Mouse (Mus musculus): ENCODE measurements around the gene Kcnj10. TPM values are rescaled to one million over a fixed set of nuclear protein-coding genes. Genes with fewer than 3 reads are reported as not detected.
A peak's percentile ranks its signal among the peaks of the same experiment; 100 is the strongest.

The Kcnj10 gene
- 10 to 100 TPM; 68.5 to 69.3 TPM for total RNA-seq (2021)

DNA sequence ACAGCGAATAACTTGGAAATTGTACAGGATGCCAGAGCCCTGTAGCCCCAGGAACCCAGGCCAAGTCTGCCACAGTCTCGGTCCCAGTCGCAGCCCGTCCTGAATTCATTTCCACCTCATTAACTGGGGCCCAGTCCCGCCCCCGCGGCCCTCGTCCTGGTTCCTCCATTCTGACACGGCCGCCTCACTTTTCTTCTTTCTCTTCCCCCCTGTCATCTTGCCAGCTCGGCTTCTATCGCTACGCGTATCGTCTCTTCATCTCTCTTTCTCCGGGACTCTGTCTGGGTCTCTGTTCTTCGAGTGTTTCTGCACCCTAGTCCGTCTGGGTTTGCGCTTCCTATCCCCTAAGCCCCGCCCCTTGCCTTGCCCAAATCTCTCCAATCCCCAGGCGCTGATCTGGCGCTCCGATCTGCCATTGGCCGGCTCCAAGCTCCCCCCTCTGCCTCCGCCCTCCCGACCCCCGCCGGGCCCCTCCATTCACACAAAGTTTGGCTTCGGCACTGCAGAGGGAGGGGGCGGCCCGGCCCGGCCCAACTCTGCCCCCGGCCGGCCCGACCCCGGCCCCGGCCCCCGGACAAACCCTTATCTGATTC, at the start of gene Kcnj10:
Gene Kcnj10 (plus strand): TSS at position 482 of the 593 bp plus-strand sequence.
- intact Hi-C loops (cut with DNase I) = no loop called here
- peak; percentile 75 to 91 for DNase-seq (ENCODE audit: extremely low spot score in 1 of 2, low spot score in 2 of 2)

DNA sequence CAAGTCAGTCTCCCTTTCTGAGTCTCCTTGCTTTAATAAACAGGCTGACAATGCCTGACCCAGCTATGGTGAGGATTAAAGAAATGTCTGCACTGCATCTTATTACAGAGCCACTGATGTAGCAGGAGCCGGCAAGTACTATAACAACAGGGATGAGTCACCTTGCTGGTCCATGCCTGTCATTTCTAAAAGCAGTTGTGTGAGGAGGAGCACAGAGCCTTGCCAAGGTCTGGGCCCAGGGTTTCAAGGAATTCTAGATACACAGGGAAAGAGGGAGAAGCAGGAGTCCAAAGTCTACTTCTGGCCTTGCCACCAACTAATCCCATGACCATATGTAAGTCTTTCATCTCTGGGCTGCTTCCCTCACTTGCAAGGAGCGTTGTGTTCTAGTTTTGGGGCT, 48.1 kb upstream of the Kcnj10 start:
- intact Hi-C loops (cut with DNase I) = no loop called here
- no peak for DNase-seq (ENCODE audit: extremely low spot score in 1 of 2, low spot score in 2 of 2)

DNA sequence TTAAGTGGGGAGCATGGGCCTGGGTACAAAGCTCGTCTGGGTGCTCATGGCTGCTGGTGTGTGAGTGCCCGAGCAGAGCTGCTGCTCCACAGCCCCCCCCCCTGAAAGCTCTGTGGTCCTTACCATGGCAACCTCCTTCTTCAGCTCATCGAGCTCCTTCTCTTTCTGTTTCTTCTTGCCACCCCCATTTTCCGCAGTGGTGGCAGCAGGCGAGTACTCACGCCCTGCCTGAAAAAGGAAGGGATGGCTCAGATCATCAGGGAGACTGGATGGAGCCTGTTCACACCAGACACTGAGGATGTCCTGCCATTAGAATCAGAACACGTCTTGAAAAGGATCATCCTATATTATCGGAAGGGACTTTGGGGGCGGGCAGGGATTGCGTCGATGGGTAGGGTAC, 47.6 kb upstream of the Kcnj10 start:
- intact Hi-C loops (cut with DNase I) = no loop called here
- DNase-seq (ENCODE audit: extremely low spot score in 1 of 2, low spot score in 2 of 2) = no peak

DNA sequence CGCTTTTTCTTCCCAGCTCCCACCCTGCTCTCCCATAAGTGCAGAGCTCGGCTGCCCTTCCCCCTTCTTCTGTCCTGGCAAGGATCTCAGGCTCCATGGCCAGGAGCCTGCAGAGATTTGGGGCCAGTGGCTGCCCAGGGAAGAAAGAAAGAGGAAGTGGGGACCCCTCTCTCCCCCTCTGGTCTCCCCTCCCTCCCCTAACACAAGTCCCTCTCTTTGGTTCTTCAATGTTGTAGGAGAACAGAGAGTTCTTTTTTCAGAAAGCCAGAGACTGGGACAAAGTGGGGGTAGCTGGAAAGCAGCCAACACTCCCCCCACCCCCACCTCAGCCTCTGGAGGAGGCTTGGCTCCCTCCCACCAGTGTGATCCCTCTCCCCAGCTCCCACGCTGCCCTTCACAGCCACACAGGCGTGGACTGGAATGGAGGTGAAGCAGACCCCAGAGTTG, 45.2 kb upstream of the Kcnj10 start:
- intact Hi-C loops (cut with DNase I) = no loop called here
- peak in 1 of 2 experiments; percentile 78 for DNase-seq (ENCODE audit: extremely low spot score in 1 of 2, low spot score in 2 of 2)

DNA sequence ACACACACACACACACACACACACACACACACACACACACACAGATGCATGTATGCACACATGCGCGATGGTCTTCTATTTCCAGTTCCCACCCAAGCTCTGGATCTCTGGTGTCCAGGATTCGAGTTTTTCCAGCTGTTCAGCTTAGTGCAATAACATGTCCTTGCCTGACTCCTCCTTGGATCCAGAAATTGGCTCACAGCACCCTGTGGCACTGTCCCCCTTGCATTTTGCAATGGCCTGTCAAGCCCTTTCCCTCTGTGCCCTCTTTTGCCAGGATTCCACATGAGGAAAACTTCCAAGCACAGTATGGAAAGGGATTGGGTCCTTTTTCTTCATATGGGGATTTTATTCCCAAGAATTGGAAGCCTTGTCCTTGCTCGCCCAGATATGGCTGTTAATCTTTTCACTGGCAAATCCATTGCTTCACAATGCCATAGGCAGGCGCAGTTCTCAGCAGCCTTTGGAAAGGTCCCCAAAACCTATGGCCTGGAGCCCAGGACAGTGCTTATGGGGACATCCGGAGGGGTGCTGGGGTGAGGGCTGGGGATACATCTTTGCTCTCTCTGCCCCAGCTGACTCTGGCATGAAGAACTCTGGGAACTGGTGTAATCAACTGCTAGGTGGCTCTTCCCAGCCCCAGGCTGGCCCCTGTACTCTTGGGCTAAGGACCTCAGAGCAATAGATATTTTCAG, 44.0 kb upstream of the Kcnj10 start:
- DNase-seq (ENCODE audit: extremely low spot score in 1 of 2, low spot score in 2 of 2) = no peak
- intact Hi-C loops (cut with DNase I) = no loop called here

DNA sequence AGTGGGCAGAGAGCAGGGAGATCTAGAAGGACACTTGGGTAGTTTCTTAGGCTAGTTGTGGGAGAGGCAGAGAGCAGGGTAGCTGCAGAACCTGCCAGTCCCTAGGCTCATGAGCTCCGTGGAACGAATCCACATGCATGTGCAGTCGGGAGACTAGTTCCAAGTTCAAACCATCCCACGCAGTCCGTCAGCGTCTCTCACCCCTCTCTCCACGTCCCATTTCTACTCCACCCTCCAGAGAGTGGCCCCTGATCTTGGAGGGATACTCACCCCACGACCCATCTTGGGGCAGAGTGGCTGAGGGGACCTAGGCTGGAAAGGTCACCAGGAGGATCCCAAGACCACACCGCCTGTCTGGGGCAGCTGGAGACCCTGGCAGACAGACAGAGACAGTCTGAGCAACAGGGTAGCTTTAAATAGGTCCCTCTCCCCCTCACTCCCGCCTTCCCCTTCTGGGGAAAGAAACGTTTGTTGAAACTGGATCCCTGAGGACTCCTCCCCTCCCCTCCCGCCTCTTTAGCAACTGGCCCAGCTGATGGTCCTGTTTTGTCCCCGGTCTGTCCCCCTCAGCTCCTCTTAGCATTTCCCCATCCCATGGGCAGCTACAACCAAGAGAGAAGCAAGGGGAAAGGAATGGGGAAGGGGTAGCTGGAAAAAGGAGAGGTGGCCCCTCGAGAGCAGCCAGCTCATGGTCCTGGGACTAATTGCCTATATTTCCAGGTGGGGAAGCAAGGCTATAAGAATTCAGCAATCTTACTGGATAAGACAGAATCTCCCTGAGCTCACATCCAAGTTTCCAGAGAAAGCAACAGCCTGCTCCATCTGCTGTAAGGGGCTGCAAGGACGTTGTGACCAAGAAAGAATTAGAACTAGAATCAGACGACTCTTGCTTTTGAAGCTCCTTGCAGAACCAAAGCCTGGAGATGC, 43.1 kb upstream of the Kcnj10 start, which contains the start of gene Atp1a2:
Gene Atp1a2 (minus strand): TSS at position 454 of the 927 bp plus-strand sequence.
- intact Hi-C loops (cut with DNase I) = no loop called here
- peak in 1 of 2 experiments; percentile 84 for DNase-seq (ENCODE audit: extremely low spot score in 1 of 2, low spot score in 2 of 2)

DNA sequence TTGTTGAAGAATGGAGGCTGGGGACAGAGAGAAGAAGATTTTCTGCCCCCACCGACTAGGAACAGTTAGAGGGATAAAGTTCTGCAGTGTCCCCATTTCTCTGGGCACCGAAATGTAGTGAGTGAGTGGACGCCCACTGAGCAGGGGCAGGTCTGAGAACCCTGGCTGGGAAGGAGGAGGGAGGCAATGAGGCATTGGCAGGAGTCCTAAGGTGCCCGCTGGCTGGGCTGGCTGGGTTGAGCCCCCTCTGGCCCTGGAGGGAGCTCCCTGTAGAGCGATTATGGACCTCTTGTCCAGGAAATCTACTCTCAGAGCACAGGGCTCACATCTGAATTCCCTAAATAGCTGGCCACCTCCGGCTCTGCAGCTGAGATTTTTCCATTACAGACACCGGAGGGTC, 41.5 kb upstream of the Kcnj10 start:
- no peak for DNase-seq (ENCODE audit: extremely low spot score in 1 of 2, low spot score in 2 of 2)
- intact Hi-C loops (cut with DNase I) = no loop called here

DNA sequence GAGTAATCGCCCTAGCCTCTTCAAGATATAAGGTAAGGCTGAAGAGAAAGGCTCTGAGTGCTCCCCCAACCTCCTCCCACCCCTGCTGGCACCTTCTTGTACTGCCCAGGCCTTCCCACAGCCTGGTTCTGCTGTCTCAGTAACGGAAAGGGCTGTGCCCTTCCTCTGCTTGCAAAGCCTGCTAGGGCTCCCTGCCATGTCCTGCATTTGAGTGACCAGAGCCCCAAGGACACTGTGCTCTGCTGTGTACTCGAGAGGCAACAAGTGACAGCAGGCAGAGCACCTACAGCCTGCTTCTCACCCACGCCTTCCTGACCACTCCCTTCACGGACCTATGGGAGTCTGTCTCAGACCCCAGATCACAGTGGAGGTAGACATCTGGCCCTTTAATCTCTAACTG, 40.8 kb upstream of the Kcnj10 start:
- intact Hi-C loops (cut with DNase I) = no loop called here
- DNase-seq (ENCODE audit: extremely low spot score in 1 of 2, low spot score in 2 of 2) = no peak

DNA sequence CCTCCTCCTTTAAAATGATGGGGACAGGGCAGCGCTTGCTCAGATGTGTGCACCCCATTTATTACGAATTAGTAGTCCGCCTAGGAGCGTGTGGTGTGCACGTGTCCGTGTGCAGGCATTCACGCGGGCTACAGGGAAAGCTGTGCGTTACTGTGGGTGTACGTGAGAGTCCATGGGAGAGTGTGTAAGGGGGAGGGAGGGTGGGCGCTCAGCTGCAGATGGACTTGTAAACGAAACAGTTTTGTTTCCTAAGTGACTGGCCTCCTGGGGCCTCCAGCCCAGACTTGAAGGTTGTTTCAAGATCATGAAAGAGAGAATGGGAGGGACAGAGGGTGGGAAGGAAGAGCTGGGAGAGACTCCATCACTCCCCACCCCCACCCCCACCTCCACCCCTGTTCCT, 39.8 kb upstream of the Kcnj10 start:
- DNase-seq (ENCODE audit: extremely low spot score in 1 of 2, low spot score in 2 of 2) = no peak
- intact Hi-C loops (cut with DNase I) = no loop called here

DNA sequence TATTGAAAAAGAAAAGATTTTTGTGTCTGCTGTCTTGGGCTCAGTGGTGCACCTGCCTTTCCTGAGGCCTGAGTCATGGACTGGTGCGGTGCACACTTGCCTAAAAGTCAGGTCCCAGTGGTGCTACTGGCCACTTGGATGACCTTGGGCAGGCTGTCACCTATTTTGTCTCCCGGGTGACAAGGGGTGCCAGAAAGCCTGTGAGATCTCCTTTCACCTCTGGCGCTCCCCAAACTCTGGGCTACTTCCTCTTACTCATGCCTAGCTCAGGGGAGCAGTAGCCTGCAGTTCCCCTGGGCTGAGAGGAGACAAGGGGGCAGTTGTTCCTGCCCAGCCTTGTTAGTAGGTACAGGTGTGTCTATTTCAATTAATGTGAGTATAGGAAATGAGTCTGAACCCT, 38.7 kb upstream of the Kcnj10 start:
- DNase-seq (ENCODE audit: extremely low spot score in 1 of 2, low spot score in 2 of 2) = no peak
- intact Hi-C loops (cut with DNase I) = no loop called here

DNA sequence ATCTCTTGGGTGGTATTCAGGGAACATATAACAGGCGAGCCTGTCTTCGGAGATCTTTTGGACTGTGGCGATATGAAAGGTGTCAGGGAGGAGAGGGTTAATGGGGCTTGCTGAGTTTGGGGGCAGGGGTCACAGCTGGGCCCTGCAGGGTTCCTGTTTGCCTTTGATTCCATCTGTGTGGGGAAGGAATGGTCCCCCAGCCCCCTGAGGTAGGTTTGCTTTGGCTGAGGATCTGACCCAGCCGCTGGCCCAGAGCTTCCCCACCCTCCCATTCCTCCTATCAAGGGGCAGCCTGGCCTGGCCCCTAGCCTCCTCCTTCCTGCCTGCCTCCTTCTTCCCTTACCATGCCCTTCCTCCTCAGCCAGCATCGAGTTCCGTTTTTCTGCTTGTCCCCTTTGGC, 38.2 kb upstream of the Kcnj10 start:
- intact Hi-C loops (cut with DNase I) = no loop called here
- peak; percentile 10 to 89 for DNase-seq (ENCODE audit: extremely low spot score in 1 of 2, low spot score in 2 of 2)

DNA sequence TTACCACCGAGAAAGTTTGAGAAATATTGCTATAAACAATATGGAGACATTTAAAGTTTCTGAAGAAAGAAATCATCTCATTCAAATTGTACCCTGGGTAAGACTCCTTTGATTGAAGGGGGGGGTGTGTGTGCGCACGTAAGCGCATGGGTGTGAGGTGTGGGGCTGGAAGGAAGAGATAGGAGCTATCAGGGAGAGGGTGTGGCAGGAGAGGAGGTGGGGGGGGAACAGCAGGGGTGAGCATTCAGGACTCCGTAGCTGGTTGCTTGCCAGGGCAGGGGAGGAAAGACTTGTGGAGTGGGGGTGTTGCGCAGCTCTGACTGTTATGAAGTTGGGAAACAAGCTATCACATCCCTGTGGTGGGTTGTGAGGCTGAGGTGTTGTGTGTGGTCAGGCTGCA, 36.6 kb upstream of the Kcnj10 start:
- intact Hi-C loops (cut with DNase I) = no loop called here

DNA sequence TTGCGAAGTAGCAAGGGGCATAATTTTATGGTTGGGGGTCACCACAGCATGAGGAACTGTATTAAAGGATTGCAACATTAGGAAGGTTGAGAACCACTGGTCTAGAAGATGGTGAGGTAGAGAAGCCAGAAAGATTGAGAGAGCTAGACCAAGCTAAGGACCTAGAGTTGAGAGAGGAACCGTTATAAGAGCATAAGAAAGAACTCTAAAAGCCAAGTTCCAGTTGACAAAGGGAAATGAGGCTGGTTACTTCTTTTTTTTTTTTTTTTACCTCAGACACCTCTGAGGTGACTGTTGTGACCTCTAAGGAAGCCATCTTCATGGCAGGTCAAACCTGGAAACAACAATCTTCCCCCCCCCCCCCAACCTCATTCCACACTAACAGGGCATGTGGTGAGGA, 35.9 kb upstream of the Kcnj10 start:
- DNase-seq (ENCODE audit: extremely low spot score in 1 of 2, low spot score in 2 of 2) = no peak
- intact Hi-C loops (cut with DNase I) = no loop called here

More for the DNA sequence above, 36.6 kb upstream of the Kcnj10 start:
- DNase-seq (ENCODE audit: extremely low spot score in 1 of 2, low spot score in 2 of 2) = peak in 1 of 2 experiments; percentile 77

DNA sequence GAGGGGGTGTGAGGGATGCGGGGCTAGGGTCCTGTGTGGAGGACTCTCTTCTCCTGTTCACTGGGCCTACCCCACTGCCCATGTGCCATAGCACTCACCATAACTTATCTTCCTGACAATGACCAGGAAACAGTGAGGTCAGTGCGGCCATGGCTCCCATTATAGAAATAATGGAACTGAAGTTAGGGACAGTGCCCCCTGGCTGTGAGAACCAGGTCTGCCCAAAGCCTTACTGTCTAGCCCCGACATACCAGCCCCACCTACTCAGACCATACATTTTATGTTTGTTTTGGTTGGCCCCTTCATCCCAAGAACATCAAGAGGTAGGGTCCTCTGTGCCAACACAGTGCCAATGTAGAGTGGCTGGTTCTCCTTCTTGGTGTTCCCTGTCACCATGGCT, 35.4 kb upstream of the Kcnj10 start:
- DNase-seq (ENCODE audit: extremely low spot score in 1 of 2, low spot score in 2 of 2) = no peak
- intact Hi-C loops (cut with DNase I) = no loop called here

DNA sequence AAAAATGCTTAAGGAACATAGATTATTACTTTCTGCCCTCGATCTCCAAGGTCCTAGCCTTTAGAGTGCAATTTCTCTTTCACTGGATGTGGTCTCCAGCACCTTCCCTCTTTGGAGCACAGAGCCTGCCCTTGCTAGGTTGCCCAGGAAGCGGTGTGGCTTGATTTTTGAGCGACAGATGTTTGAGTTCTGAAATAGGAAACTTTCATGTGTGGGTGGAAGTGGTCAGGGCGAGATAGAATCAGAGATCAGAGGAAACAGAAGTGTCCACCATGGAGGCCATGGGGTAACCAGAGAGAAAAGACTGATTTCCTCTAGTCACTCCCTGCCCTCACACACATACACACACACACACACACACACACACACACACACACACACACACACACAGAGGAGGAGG, 34.8 kb upstream of the Kcnj10 start:
- intact Hi-C loops (cut with DNase I) = no loop called here
- no peak for DNase-seq (ENCODE audit: extremely low spot score in 1 of 2, low spot score in 2 of 2)

DNA sequence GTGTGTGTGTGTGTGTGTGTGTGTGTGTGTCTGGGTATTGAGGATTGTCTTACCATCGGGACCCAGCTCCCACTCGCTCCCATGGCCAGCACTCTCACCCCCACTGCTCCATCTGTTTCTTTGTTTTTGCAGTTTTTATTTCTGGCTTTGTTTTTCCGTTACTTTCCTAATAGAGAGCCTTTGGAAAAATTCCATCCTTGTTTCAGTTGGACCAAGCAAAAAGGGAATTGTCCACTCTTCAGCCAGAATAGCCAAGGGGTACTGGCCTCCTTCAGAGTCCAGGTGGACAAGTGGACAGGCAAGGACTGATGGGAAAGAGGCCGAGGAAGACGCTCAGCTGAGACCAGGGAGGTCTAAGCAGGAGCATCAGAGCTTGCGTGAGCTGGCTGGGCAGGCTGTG, 34.1 kb upstream of the Kcnj10 start:
- intact Hi-C loops (cut with DNase I) = no loop called here
- peak in 1 of 2 experiments; percentile 8 for DNase-seq (ENCODE audit: extremely low spot score in 1 of 2, low spot score in 2 of 2)

DNA sequence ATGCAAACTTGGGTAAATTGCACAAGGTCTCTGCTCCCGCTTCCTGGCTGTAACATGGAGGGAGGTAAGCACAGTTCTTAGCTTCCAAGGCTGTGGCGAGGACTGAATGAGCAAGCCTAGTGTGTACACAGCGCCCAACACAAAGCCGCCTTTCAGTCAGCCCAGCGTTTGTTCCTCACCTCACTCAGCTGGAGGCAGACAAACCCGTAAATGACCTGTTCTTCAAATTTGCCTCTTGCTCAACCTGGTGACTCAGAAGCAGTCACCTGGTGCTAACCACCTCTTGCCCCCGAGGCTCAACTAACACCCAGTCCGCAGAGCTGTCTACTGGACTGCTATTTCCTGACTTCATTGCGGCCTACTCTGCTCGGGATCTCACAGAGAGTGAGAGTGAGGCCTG, 33.1 kb upstream of the Kcnj10 start:
- DNase-seq (ENCODE audit: extremely low spot score in 1 of 2, low spot score in 2 of 2) = peak in 1 of 2 experiments; percentile 14
- intact Hi-C loops (cut with DNase I) = no loop called here

DNA sequence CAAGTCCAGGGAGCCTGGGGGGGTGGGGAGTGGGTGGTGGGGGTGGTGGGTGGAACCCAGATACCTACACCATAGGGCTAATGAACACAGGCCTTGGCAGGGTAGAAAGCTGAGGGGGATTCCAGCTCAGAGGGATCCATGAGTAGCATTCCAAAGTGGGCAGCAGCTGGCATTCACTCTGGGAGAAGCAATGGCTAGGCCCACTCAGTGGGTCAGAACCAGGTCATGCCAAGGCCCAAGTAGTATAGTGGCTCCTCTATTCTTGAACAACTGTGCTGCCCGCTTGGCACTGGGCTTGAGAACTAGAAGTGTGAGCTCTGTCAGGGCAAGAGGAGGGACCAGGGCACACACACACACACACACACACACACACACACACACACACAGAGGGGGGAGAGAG, 32.6 kb upstream of the Kcnj10 start:
- DNase-seq (ENCODE audit: extremely low spot score in 1 of 2, low spot score in 2 of 2) = peak in 1 of 2 experiments; percentile 61
- intact Hi-C loops (cut with DNase I) = no loop called here

DNA sequence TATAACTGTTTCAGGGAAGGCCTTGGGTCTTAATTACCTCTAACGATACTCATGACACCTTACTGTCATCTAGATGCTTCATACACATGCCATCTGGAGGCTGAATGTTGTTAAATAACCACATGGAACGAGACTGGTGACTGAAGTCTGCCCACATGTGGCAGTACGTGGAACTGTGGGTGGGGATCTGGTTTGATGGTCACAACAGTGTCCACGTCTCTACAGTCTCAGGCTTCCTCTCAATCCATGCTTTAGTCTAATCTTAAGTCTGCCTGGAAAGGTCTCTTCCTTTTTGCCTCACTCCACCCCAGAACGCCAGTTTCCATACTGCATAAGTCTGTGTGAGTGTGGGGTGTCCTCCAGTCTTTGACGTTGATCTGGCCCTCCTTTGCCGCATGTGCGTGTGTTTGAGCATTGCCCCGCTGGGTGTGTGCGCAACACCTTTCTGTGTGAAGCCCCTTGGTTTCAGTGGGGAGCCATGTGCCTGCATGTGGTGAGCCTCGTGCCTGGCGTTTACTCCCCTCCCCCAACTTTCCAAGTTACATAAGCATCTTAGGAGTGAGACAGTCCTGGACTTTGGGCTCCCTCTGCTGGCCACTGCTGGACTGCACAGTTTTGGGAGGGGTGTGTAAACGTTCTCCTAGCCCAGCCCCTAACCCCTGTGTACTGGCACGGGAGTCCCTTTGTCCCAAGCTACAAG, 31.2 kb upstream of the Kcnj10 start:
- intact Hi-C loops (cut with DNase I) = loop anchor here (2.0 to 5.0 kb wide), 4 partner anchors 103 to 263 kb away; partner anchors contain the start of genes Dcaf8 and Pea15a
- DNase-seq (ENCODE audit: extremely low spot score in 1 of 2, low spot score in 2 of 2) = peak; percentile 93

All from left cerebral cortex, postnatal 10 days (tissue).